Mouse (Mus musculus): ENCODE results near the gene Acot8.

DNA sequence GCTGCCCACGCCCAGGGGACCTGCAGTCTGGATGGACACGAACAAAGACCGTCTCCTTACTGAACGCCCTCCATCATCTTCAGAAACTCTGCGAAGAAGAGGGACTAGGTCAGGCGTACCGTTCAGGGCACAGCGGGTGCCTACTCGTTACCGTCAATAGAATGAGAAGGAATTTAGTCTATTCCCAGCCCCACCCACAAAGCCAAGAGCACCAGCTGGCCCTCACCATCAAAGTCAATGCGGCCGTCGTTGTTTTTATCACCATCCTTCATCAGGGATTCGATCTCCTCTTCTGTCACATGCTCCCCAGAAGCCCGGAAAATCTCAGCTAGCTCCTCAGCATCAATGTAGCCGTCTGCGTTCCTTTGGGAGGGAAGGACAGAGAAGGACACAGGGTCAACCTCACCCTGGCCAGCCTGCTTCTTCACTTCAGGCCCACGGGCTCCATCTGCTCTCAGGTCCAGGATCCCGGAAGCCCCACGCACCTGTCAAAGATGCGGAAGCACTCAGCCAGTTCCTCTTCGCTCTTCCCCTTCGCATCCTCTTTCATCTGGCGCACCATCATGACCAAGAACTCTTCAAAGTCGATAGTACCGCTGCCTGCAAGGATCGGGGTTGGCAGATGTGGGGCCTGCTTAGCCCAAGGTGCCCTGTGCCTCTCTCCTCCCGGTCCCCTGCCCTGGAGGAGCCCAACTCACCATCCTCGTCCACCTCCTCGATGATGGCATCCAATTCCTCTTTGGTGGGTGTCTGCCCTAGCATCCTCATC lies 27.3 kb downstream of the Acot8 start:
- TF ChIP-seq POLR2A (IDR thresholded peaks at IDR 0.05; ENCODE audit: low read depth, low read length) (no peak), ELF1 (IDR thresholded peaks at IDR 0.05; ENCODE audit: low read depth, low read length) (no peak), USF2 (conservative IDR thresholded peaks at IDR 0.05; ENCODE audit: low read depth, low read length) (no peak)

Measured in CH12.LX (cell line).